Mouse (Mus musculus): ENCODE results near the gene Edem1. TPM values are rescaled to one million over a fixed set of nuclear protein-coding genes. Genes with fewer than 3 reads are reported as not detected.
A peak's percentile ranks its signal among the peaks of the same experiment; 100 is the strongest.
"Not testable (repeated sequence)": the region's sequence is repeated elsewhere in the genome, so short reads cannot be mapped to it uniquely, and the experiment has no call there.

Edem1 gene
- total and polyA plus RNA-seq, 2 experiments: 58.3 to 102 TPM

- TF ChIP-seq POLR2A (IDR thresholded peaks at IDR 0.05; ENCODE audit: extremely low read depth, insufficient read depth, low read length) (no peak), CTCF (IDR thresholded peaks at IDR 0.05; ENCODE audit: low read depth, low read length) (no peak)
- H3K36me3 ChIP-seq (ENCODE audit: control insufficient read depth, insufficient read depth, low read length): peaks cover 80% of the 10 kb centered on the region
These were observed 23.7 kb downstream of the Edem1 start for GRCm38 (mm10) chr6:108852088-108852670.

DNA sequence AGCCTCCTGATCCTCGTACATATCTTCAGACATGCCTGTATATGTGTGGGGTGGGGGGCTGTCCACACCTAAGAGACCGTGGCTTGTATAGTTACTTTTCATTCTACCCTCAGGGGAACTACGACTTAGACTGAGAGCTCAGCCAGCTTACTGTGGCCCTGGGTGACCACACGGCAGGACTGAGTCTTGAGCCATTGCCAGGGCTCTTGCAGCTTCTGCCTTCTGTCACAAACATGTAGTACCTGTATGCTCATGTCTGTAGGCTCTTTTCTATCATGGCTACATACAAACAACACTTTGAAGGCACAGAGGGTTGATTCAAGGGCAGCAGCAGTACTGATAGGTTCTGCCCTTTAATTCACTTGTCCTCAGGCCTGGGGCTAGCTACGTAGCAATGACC is 24.5 kb downstream of the Edem1 start:
- peaks cover 81% of the 10 kb centered on the region for H3K36me3 ChIP-seq (ENCODE audit: control insufficient read depth, insufficient read depth, low read length)
- no peak overlapping the region for H3K9ac ChIP-seq (ENCODE audit: low read depth, low read length)
- H3K27me3 ChIP-seq (ENCODE audit: control insufficient read depth, insufficient read depth, low read length): no peaks in the 10 kb centered on the region
- no peak for TF ChIP-seq CTCF (IDR thresholded peaks at IDR 0.05; ENCODE audit: low read depth, low read length)
- no peak for TF ChIP-seq POLR2A (IDR thresholded peaks at IDR 0.05; ENCODE audit: extremely low read depth, insufficient read depth, low read length)
- DNase-seq (ENCODE audit: extremely low read depth, low read depth, low spot score): no peak
- no peaks in the 10 kb centered on the region for H3K79me2 ChIP-seq (ENCODE audit: control insufficient read depth, insufficient read depth, low read length)
- WGBS: 93% methylated on average over 5 of the region's 5 CpGs
- H3K4me1 ChIP-seq (ENCODE audit: control insufficient read depth, insufficient read depth, low read length): no peaks in the 10 kb centered on the region
- no peak overlapping the region for H3K27ac ChIP-seq (replicated peaks; ENCODE audit: insufficient read depth, low read depth, low read length)
- no peak overlapping the region for H3K4me3 ChIP-seq (ENCODE audit: insufficient read depth, low read depth, low read length)

More at GRCm38 (mm10) chr6:108852088-108852670, 23.7 kb downstream of the Edem1 start:
- no peaks in the 10 kb centered on the region for H3K79me2 ChIP-seq (ENCODE audit: control insufficient read depth, insufficient read depth, low read length)
- 69% methylated on average over 8 of the region's 8 CpGs for WGBS
- H3K4me3 ChIP-seq (ENCODE audit: insufficient read depth, low read depth, low read length): no peak overlapping the region
- no peaks in the 10 kb centered on the region for H3K4me1 ChIP-seq (ENCODE audit: control insufficient read depth, insufficient read depth, low read length)
- DNase-seq (ENCODE audit: extremely low read depth, low read depth, low spot score): no peak
- H3K27me3 ChIP-seq (ENCODE audit: control insufficient read depth, insufficient read depth, low read length): no peaks in the 10 kb centered on the region
- no peak overlapping the region for H3K9ac ChIP-seq (ENCODE audit: low read depth, low read length)
- no peak overlapping the region for H3K27ac ChIP-seq (replicated peaks; ENCODE audit: insufficient read depth, low read depth, low read length)

GRCm38 (mm10) chr6:108858583-108858982 is 30.1 kb downstream of the Edem1 start:
- 95% methylated on average over 9 of the region's 9 CpGs for WGBS
- H3K36me3 ChIP-seq (ENCODE audit: control insufficient read depth, insufficient read depth, low read length): peaks cover 46% of the 10 kb centered on the region

DNA sequence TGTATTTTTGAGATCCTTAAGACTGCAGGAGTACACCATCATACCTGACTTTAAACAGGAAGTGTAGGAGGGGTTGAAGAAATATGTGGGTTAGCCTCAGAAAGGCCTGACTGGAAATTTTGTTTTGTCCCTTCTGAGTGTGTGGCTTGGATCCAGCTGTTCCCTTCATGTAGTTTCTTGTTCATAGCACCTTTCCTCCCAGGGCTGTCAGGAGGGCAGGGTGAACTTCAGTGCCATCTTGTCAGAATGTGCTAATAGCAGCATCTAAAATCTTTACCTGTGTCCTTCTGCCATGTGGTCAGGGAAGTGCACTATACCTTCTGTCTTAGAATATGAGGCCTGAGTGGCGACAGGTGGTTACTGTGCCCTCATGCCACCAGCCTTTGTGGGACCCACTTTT is 32.8 kb downstream of the Edem1 start:
- WGBS: 97% methylated on average over 1 of the region's 1 CpGs
- Histone ChIP-seq H3K9ac (ENCODE audit: low read depth, low read length) (no peak overlapping the region), H3K27ac (replicated peaks; ENCODE audit: insufficient read depth, low read depth, low read length) (no peak overlapping the region), H3K27me3 (ENCODE audit: control insufficient read depth, insufficient read depth, low read length) (no peaks in the 10 kb centered on the region), H3K36me3 (ENCODE audit: control insufficient read depth, insufficient read depth, low read length) (peaks cover 23% of the 10 kb centered on the region), H3K79me2 (ENCODE audit: control insufficient read depth, insufficient read depth, low read length) (no peaks in the 10 kb centered on the region), H3K4me3 (ENCODE audit: insufficient read depth, low read depth, low read length) (no peak overlapping the region), H3K4me1 (ENCODE audit: control insufficient read depth, insufficient read depth, low read length) (no peaks in the 10 kb centered on the region)
- no peak for DNase-seq (ENCODE audit: extremely low read depth, low read depth, low spot score)
- TF ChIP-seq CTCF (IDR thresholded peaks at IDR 0.05; ENCODE audit: low read depth, low read length): no peak
- TF ChIP-seq POLR2A (IDR thresholded peaks at IDR 0.05; ENCODE audit: extremely low read depth, insufficient read depth, low read length): no peak

More at GRCm38 (mm10) chr6:108858583-108858982, 30.1 kb downstream of the Edem1 start:
- no peaks in the 10 kb centered on the region for H3K79me2 ChIP-seq (ENCODE audit: control insufficient read depth, insufficient read depth, low read length)
- H3K4me3 ChIP-seq (ENCODE audit: insufficient read depth, low read depth, low read length): no peak overlapping the region
- no peak for DNase-seq (ENCODE audit: extremely low read depth, low read depth, low spot score)
- no peak overlapping the region for H3K27ac ChIP-seq (replicated peaks; ENCODE audit: insufficient read depth, low read depth, low read length)
- no peak overlapping the region for H3K9ac ChIP-seq (ENCODE audit: low read depth, low read length)
- no peaks in the 10 kb centered on the region for H3K4me1 ChIP-seq (ENCODE audit: control insufficient read depth, insufficient read depth, low read length)
- no peaks in the 10 kb centered on the region for H3K27me3 ChIP-seq (ENCODE audit: control insufficient read depth, insufficient read depth, low read length)
- TF ChIP-seq POLR2A (IDR thresholded peaks at IDR 0.05; ENCODE audit: extremely low read depth, insufficient read depth, low read length) (no peak), CTCF (IDR thresholded peaks at IDR 0.05; ENCODE audit: low read depth, low read length) (no peak)

- H3K4me1 ChIP-seq (ENCODE audit: control insufficient read depth, insufficient read depth, low read length): no peaks in the 10 kb centered on the region
- no peak overlapping the region for H3K27ac ChIP-seq (replicated peaks; ENCODE audit: insufficient read depth, low read depth, low read length)
- no peak overlapping the region for H3K4me3 ChIP-seq (ENCODE audit: insufficient read depth, low read depth, low read length)
- no peaks in the 10 kb centered on the region for H3K27me3 ChIP-seq (ENCODE audit: control insufficient read depth, insufficient read depth, low read length)
- H3K36me3 ChIP-seq (ENCODE audit: control insufficient read depth, insufficient read depth, low read length): peaks cover 14% of the 10 kb centered on the region
- no peaks in the 10 kb centered on the region for H3K79me2 ChIP-seq (ENCODE audit: control insufficient read depth, insufficient read depth, low read length)
- TF ChIP-seq POLR2A (IDR thresholded peaks at IDR 0.05; ENCODE audit: extremely low read depth, insufficient read depth, low read length): no peak
- TF ChIP-seq CTCF (IDR thresholded peaks at IDR 0.05; ENCODE audit: low read depth, low read length): no peak
- WGBS: 51% methylated on average over 2 of the region's 2 CpGs
- no peak overlapping the region for H3K9ac ChIP-seq (ENCODE audit: low read depth, low read length)
- DNase-seq (ENCODE audit: extremely low read depth, low read depth, low spot score): peak; percentile 73
These were observed 34.1 kb downstream of the Edem1 start for GRCm38 (mm10) chr6:108862548-108862947.

DNA sequence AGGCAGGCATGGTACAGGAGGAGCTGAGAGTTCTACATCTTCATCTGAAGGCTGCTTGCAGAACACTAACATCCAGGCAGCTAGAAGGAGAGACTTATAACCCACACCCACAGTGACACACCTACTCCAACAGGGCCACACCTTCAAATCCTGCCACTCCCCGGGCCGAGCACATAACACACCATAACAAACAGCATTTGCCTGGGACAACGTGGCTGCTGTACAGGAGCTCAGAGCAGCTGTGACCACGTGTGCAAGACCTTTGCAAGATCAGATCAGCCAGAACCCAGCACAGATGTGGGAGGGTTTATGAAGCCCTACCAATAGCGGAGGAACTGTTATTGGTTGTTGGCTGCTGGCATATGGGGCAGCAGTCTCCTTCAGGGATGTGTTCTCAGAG is 37.9 kb downstream of the Edem1 start:
- H3K27me3 ChIP-seq (ENCODE audit: control insufficient read depth, insufficient read depth, low read length): no peaks in the 10 kb centered on the region
- no peak for TF ChIP-seq POLR2A (IDR thresholded peaks at IDR 0.05; ENCODE audit: extremely low read depth, insufficient read depth, low read length)
- no peak overlapping the region for H3K9ac ChIP-seq (ENCODE audit: low read depth, low read length)
- H3K4me3 ChIP-seq (ENCODE audit: insufficient read depth, low read depth, low read length): no peak overlapping the region
- no peaks in the 10 kb centered on the region for H3K4me1 ChIP-seq (ENCODE audit: control insufficient read depth, insufficient read depth, low read length)
- H3K79me2 ChIP-seq (ENCODE audit: control insufficient read depth, insufficient read depth, low read length): no peaks in the 10 kb centered on the region
- H3K36me3 ChIP-seq (ENCODE audit: control insufficient read depth, insufficient read depth, low read length): no peaks in the 10 kb centered on the region
- no peak overlapping the region for H3K27ac ChIP-seq (replicated peaks; ENCODE audit: insufficient read depth, low read depth, low read length)
- 80% methylated on average over 5 of the region's 5 CpGs for WGBS
- DNase-seq (ENCODE audit: extremely low read depth, low read depth, low spot score): no peak

DNA sequence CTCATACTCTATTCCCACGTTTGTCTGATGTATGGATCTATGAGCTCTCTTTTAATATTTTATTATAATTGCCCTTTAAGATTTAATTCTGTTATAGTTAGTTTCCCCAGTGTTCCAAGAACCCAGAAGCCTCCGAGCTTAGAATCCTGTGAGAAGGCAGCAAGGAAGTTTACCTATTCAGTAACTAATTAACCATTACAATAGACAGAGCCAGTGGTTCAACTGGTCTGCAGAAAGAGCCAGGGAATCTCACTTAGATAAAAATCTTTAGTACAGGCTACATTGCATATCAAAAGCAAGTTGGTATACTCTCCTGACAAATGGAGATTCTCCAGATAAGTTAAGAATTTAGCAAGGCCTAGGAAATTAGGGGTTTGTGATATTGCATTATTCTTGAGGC is 40.6 kb downstream of the Edem1 start:
- not testable (repeated sequence) for H3K36me3 ChIP-seq (ENCODE audit: control insufficient read depth, insufficient read depth, low read length); H3K27me3 ChIP-seq (ENCODE audit: control insufficient read depth, insufficient read depth, low read length); H3K9ac ChIP-seq (ENCODE audit: low read depth, low read length); H3K27ac ChIP-seq (replicated peaks; ENCODE audit: insufficient read depth, low read depth, low read length); H3K4me1 ChIP-seq (ENCODE audit: control insufficient read depth, insufficient read depth, low read length); H3K79me2 ChIP-seq (ENCODE audit: control insufficient read depth, insufficient read depth, low read length); DNase-seq (ENCODE audit: extremely low read depth, low read depth, low spot score); H3K4me3 ChIP-seq (ENCODE audit: insufficient read depth, low read depth, low read length)
- WGBS: 19% methylated on average over 2 of the region's 2 CpGs

Measured in liver, adult 2 months (tissue).